Mouse (Mus musculus): Measurements from ENCODE around the gene Tns1.

DNA sequence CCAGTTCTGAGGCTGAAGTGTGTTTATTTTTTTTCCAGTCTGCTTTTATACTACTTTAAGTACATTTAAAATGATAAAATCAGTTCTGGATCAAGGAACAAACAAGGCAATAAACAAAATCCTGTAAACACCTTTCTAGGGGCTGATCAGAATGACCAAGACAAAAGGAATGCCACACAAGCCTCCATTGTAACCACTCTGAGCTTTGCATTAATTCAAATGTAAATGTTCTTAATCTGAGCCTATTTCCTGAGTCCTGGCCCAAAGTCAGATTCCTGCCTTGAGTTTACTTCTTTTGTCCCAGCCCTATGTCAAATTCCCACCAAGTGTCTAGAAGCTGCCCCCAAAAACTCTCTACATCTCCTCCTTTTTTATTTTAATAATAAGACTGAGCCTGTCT lies 243.5 kb downstream of the Tns1 start:
- TF ChIP-seq POLR2A (IDR thresholded peaks at IDR 0.05; ENCODE audit: control insufficient read depth, extremely low read depth, insufficient read depth, low read length, poor library complexity) (no peak), CTCF (IDR thresholded peaks at IDR 0.05; ENCODE audit: borderline replicate concordance, control insufficient read depth, extremely low read depth, insufficient read depth, low read length, poor library complexity) (no peak)
